ENCODE assay signal across 10 mouse cellular contexts in the genomic region with DNA sequence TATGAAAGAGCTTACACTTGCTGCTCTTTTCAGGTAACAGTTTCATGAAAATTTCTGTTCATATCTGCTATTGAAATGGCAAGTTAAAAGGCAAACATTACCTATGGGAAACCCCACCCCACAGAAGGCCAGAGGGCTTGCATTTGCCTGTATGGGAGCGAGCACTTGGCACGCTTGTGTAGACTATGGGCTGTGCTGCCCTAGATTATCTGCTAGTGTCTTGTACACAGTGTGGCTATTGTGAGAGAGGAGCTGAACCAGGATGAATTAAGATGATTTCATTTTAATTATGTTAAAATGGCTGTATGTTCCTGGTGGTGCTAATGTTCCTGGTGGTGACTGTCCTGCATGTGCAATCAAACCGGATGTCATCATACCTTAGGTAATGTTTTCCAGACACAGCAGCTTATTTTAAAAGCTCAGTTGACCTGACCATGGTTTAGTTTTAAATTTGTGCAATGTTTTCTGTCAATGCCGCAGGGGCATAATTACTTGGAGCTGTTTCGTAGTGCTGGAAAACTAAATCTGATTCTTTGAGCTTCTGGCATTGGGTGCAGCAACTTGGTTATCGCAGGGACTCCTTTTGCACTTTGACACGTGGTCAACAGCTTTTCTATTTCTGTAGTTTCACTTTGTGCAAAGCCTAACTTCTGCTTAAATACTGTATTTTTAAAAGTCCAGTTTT. TPM values are rescaled to one million over a fixed set of nuclear protein-coding genes. Genes with fewer than 3 reads are reported as not detected.
DNase-seq lines count a peak whose midpoint lies in the region; ATAC-seq and TF ChIP-seq lines count a peak whose summit lies in the region.
"Had no signal": no experiment of that assay in that cellular context is flagged by ENCODE, and none has a peak within 500 bp of the region (broad histone marks: within the 10 kb centered on the region; RNA-seq: fewer than 3 reads in every experiment).

No protein-coding gene starts in this region.

- no peak overlapping the region for H3K9ac ChIP-seq in heart, postnatal 0 days (replicated peaks; ENCODE audit: low read depth, low read length)
- no peak overlapping the region; the same call in 1 of the 2 replicates for H3K9ac ChIP-seq in intestine, postnatal 0 days (ENCODE audit: low read depth, low read length)

- no peak for ATAC-seq in heart, postnatal 0 days (ENCODE audit: insufficient read depth, low read depth)
- no peak for ATAC-seq in intestine, postnatal 0 days
- ATAC-seq: midbrain, embryonic 16.5 days had no signal

- H3K27ac ChIP-seq in heart, postnatal 0 days (ENCODE audit: low read depth): 0 out of 2 replicates have a peak overlapping the region, but pooled peaks have one; percentile 26
- peak overlapping the region; percentile 21; the same call in 1 of the 2 replicates for H3K27ac ChIP-seq in intestine, postnatal 0 days (ENCODE audit: low read depth, low read length)

- TF ChIP-seq CTCF in heart, postnatal 0 days (IDR thresholded peaks at IDR 0.05; ENCODE audit: low read depth): no peak
- no peak for TF ChIP-seq CTCF in intestine, postnatal 0 days (IDR thresholded peaks at IDR 0.05; ENCODE audit: low read depth)

- no peak for DNase-seq in heart, postnatal 0 days (ENCODE audit: low spot score)
- no peak for DNase-seq in heart, postnatal 10 days
- DNase-seq in 3T3-L1 (ENCODE audit: low read depth, low spot score): peak; percentile 21
- DNase-seq in Muller cell, postnatal 12 days (ENCODE audit: inconsistent ontology term): peak; percentile 45
- no peak for DNase-seq in cerebellum, postnatal 14 days
- DNase-seq in ovary, postnatal 14 days (ENCODE audit: low spot score): no peak
- no peak for DNase-seq in adrenal gland, adult 8-10 months
- DNase-seq: kidney, adult 11 months had no signal

- H3K36me3 ChIP-seq in heart, postnatal 0 days (replicated peaks; ENCODE audit: control insufficient read depth, insufficient read depth, low read length): no peaks in the 10 kb centered on the region
- H3K36me3 ChIP-seq in intestine, postnatal 0 days (ENCODE audit: control insufficient read depth, insufficient read depth): no peaks in the 10 kb centered on the region

- intact Hi-C loops in heart, postnatal 10 days (cut with DNase I): no loop called here

- H3K4me2 ChIP-seq in heart, postnatal 0 days (ENCODE audit: low read depth, low read length): peak overlapping the region; percentile 39
- H3K4me2 ChIP-seq in intestine, postnatal 0 days (replicated peaks; ENCODE audit: low read depth): peak overlapping the region; percentile 52

- no peak for TF ChIP-seq EP300 in heart, postnatal 0 days (IDR thresholded peaks at IDR 0.05; ENCODE audit: low read depth)

- no peaks in the 10 kb centered on the region for H3K27me3 ChIP-seq in heart, postnatal 0 days (ENCODE audit: control insufficient read depth, insufficient read depth, low read length)
- no peaks in the 10 kb centered on the region for H3K27me3 ChIP-seq in intestine, postnatal 0 days (replicated peaks; ENCODE audit: control insufficient read depth, insufficient read depth, low read length)

- peaks cover 33% of the 10 kb centered on the region for H3K4me1 ChIP-seq in heart, postnatal 0 days (ENCODE audit: control insufficient read depth, insufficient read depth)
- 0 out of 2 replicates have a peak, but pooled peaks cover 14% of the 10 kb centered on the region for H3K4me1 ChIP-seq in intestine, postnatal 0 days (replicated peaks; ENCODE audit: control insufficient read depth, insufficient read depth, low read length)

- no peak overlapping the region for H3K4me3 ChIP-seq in heart, postnatal 0 days (ENCODE audit: low read depth, low read length)
- no peak overlapping the region for H3K4me3 ChIP-seq in intestine, postnatal 0 days (ENCODE audit: low read depth, low read length)

- 37% methylated on average over 7 of the region's 7 CpGs for WGBS in heart, postnatal 0 days
- 25% methylated on average over 7 of the region's 7 CpGs for WGBS in intestine, postnatal 0 days

- no peaks in the 10 kb centered on the region for H3K9me3 ChIP-seq in heart, postnatal 0 days (replicated peaks; ENCODE audit: control insufficient read depth, low read length)
- no peaks in the 10 kb centered on the region for H3K9me3 ChIP-seq in intestine, postnatal 0 days (ENCODE audit: control insufficient read depth)

RNA-seq across cellular contexts. Expression of a gene that starts 3.8 kb away (rescaled TPM):
- total RNA-seq in heart, postnatal 0 days (2014; rRNA removed; ENCODE audit: low replicate concordance): 13.6 and 31.9 TPM in 2 replicates
- 7.4 and 8.3 TPM in 2 replicates for polyA plus RNA-seq in heart, postnatal 0 days (2015; fragmentation: Nextera tagmentation; extraction: Ambion mirVana)
- total RNA-seq in heart, postnatal 10 days (2021): 10 to 100 TPM; 17.2 to 20.3 TPM
- 10.8 and 11.1 TPM in 2 replicates for polyA plus RNA-seq in intestine, postnatal 0 days (2015; fragmentation: Nextera tagmentation; extraction: Ambion mirVana)
- 10 to 100 TPM; 21.5 to 30.6 (median 24.0) TPM for total RNA-seq in adrenal gland, adult 8-10 months (2022)

Comparison
In these comparisons a context has a peak if more than half of its experiments do, and no peak if none do; other contexts are left out.
1. DNase-seq: peak in 3T3-L1 (single experiment) and Muller cell, postnatal 12 days (single experiment); none in heart, postnatal 0 days (single experiment), heart, postnatal 10 days (0 of 2), cerebellum, postnatal 14 days (0 of 2), ovary, postnatal 14 days (single experiment) and adrenal gland, adult 8-10 months (single experiment).